Mouse (Mus musculus): ENCODE measurements around the gene Fv1.

- TF ChIP-seq POLR2A (IDR thresholded peaks at IDR 0.05; ENCODE audit: borderline replicate concordance, control insufficient read depth, low read depth, low read length) (no peak), CTCF (IDR thresholded peaks at IDR 0.05; ENCODE audit: control insufficient read depth, insufficient read depth, low read length) (no peak)
Observed at GRCm38 (mm10) chr4:147897348-147897747, 28.6 kb downstream of the Fv1 start.
